Mouse (Mus musculus) frontal cortex, adult (tissue): Measurements from ENCODE around the gene Ctc1.
A peak's percentile ranks its signal among the peaks of the same experiment; 100 is the strongest.

Source experiments
- ATAC-seq: cut with Nextera tagmentation; 2 replicates; pipeline ENCODE4 v1.9.2; 2017; ENCODE audit warnings: mild to moderate bottlenecking, moderate library complexity, mixed read lengths; ENCODE audit not compliant: low TSS enrichment

Ctc1 gene

GRCm38 (mm10) chr11:69067601-69068000, 51.9 kb downstream of the Ctc1 start:
- no peak for ATAC-seq

DNA sequence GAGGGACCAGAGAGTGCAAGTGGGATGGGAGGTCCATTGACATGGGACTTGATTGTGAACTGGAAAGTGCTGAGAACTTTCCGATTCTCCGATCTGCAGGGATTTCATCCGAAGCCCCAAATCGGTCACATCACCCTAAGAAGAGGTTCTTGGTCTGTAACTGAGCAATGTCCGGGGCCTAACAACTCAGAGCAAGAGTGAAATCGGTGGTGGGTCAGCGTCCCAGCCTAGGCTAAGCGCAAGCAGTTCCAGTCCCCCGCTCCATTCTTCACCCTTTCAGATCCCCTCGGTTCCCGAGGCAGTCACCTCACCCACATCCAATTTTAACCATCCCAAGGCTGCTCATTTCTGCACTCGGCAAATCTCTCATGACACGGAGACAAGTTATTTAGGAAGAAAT, 54.4 kb downstream of the Ctc1 start:
- no peak for ATAC-seq

- peak; percentile 79 for ATAC-seq
Measured at GRCm38 (mm10) chr11:69070590-69071222, 55.0 kb downstream of the Ctc1 start, which contains the start of gene Tmem107. Tmem107 (plus strand) TSS chr11:69070806.

DNA sequence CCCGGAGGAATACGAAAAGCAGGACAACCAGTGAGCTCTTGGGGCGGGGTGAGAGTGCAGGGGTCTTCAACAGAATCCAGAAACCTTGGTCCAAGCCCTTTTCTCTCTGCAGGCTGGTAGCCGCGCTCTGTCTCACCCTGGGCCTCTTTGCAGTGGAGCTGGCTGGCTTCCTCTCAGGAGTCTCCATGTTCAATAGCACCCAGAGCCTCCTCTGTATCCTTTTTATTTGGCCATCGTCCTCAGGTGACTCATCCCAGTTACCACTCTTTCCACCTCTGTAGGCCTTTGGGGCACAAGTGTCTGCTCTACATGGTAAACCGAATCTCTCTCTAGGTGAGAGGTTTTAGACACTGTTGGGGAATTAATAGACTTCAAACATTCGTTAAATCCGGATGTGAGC, 55.6 kb downstream of the Ctc1 start:
- no peak for ATAC-seq

- ATAC-seq = no peak
Measured at GRCm38 (mm10) chr11:69072234-69072633, 56.5 kb downstream of the Ctc1 start.

DNA sequence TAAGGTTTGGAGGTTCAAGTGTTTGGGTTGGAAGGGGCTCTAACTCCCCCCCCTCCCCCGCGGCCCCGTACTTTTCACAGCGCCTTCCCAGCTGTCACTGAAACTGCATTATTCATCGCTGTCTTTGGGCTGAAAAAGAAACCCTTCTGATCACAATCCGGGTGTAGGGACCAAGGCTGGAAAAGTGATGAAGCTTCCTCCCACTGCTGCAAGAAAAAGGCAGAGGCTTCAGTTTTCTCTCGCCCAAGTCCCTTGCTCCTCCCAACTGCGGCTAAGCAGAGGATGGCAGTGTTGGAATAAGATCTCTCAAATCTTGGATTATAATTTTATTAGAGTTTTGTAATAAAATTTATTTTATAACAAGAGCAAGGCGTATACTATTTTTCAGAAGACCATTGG, 57.0 kb downstream of the Ctc1 start:
- peak; percentile 21; the same call in 1 of the 2 replicates for ATAC-seq

- peak; percentile 31; the same call in 1 of the 2 replicates for ATAC-seq
Measured at GRCm38 (mm10) chr11:69073065-69073888, 57.6 kb downstream of the Ctc1 start.

- no peak for ATAC-seq
Measured at GRCm38 (mm10) chr11:69073951-69074775, 58.5 kb downstream of the Ctc1 start.

GRCm38 (mm10) chr11:69074776-69075069, 59.0 kb downstream of the Ctc1 start:
- ATAC-seq = no peak

GRCm38 (mm10) chr11:69075764-69076479, 60.2 kb downstream of the Ctc1 start:
- ATAC-seq = no peak

GRCm38 (mm10) chr11:69076572-69076971, 60.9 kb downstream of the Ctc1 start:
- ATAC-seq = no peak

GRCm38 (mm10) chr11:69077316-69077715, 61.6 kb downstream of the Ctc1 start:
- ATAC-seq = no peak

DNA sequence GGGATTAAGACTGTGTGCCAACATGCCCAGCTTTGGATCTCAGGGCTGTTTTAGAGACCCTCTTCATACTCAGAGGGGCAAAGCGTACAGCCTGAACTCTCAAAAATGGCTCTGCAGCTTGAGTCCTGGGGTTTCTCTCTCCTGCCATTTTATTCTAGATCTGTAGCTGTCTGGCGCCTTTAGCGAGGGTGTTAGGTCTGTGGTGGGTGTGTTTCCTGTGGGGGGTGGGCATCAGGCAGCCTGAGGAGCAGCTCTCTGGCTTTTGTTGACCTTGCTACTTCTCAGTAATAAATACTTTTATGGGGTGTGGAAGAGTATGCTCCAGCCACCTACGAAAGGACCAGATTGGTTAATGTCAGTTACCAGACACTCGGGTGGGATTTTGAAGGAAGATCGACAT, 62.3 kb downstream of the Ctc1 start:
- no peak for ATAC-seq

- ATAC-seq = no peak
Measured at GRCm38 (mm10) chr11:69078805-69079438, 63.2 kb downstream of the Ctc1 start.

DNA sequence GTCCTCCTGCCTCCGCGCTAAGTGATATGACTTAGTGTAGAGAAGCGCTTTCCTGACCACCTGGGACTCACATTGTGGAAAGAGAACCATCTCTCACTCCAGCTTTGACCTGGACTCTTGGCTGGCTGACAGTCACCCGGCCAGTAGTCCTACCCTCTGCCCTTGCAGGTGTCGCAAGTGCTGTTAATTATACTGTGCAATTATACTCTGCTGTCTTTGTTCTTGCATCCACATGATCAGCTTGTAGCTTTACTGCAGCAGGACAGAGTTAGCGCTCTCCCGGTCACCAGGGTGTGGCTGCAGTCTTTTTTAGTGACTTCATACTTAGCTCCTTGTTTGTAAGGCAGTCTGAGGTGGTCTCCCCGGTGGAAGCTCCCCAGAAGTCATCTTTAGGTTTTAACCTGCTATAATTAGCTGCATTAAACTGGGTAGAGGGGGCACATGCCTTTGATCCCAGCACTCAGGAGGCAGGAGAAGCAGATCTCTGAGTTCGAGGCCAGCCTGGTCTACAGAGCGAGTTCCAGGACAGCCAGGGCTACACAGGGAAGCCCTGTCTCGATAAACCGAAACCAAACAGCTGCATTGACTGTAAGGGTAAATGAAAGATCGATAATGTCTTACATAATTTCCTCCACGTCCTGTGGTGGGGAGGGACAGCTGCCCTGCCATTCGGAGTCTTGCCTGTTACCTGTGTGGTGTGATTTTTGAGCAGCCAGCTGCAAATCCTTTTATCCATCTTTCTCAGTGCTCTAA, 64.6 kb downstream of the Ctc1 start:
- no peak for ATAC-seq

DNA sequence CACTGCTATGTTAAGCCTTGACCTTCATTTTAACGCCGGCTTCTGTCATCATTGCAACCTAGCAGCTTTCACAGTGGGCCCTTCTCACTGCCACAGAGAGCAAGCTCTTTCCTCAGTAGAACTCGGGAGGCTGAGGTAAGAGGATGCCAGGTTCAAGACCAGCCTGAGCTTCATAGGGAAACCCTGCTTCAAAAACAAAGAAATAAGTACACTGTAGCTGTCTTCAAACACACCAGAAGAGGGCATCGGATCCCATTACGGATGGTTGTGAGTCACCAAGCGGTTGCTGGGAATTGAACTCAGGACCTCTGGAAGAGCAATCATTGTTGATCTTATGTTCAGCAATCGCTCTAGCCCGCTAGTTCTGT, 65.1 kb downstream of the Ctc1 start:
- ATAC-seq = no peak

DNA sequence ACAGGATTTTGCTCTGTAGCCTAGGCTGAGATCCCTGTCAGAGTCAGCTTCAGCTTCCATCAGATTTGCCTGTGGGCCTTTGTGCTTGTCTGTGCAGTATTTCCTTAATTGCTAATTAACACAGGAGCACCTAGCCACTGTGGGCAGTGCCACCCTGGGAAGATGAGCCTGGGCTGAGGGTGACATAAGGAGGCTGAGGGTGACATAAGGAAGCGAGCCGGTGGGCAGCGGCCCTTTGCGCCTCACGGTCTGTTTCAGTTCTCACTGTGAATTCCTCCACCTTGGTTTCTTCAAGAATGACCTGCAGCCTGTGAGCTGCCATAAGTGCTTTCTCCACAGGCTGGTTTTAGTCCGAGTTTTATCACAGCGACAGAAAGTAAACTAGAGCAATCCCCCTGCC, 65.9 kb downstream of the Ctc1 start:
- ATAC-seq = no peak

DNA sequence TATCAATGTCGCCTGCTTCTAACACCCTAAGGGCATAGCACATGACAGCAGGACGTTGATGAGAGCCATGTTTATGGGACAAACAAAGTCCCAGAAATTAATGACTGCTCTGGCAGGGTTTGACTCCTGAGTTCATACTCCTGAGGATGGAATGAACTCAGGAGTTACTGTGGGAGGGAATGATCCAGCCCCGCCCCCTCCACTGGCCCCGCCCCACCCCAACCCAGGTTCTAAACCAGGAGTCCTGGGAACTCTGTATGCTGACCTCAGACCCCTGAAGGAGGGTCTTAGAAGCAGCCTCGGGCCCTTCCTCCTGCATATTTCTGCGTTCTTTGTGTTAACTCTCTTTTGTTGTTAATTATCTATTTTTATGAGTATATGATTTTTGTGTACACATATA, 69.9 kb downstream of the Ctc1 start:
- ATAC-seq = no peak
